Mouse (Mus musculus): ENCODE measurements around the gene Glp2r.

The Glp2r gene

GRCm38 (mm10) chr11:67728726-67729125 lies 42.2 kb downstream of the Glp2r start:
- DNase-seq (ENCODE audit: low read depth) = no peak

DNA sequence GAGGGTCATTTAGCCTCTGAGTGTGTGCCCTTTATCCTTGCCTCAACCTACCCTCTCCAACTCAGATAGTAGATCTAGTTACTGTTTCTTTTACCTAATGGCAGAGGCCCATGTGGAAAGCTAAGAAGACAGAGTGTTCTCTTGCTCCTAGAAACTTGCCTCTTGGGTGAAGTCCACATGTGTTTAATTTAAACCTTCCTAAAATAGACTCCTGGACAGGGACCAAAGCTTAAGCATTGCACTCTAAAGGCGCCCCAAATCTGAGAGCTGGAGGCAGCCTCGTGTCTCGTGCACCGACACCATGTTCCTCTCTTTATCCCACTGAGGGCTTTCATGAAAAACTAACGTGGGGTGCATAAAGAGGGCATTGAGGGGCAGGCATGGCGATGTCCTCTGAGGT lies 43.9 kb downstream of the Glp2r start:
- DNase-seq (ENCODE audit: low read depth) = peak; percentile 75

DNA sequence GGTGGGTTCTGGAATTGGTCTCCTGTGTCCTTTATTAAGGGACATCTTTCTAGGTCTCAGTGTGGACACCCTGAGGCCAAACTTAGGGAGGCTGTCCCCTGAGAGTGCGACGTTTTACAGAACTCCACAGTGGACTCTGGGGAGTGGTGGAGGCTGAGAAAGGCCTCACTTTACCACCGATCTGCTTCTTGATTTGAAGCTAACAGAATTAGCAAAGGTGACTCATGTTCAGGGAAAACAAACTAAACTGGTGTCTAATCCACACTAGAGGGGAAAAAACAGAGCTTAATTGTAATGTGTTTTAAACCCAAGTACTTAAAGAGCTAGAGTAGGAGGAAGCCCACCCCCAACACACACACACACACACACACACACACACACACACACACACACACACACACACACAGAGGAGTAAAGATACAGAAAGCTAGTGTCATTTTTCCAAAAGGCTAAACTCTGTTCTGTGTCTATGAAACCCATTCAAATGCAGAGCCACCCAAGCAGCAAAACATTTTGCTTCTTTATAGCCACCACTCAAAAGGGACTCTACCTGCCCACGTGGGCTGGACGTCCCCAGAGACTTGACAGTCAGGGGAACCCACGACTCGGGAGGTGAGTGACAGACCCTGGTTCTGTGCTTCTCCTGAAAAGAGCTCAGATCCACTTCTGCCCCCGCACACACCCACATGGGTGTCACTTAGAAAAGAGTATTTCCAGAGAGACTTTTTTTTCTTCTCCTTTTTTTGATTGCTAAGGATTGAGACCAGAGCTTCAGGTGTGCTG lies 47.5 kb downstream of the Glp2r start:
- DNase-seq (ENCODE audit: low read depth) = no peak

GRCm38 (mm10) chr11:67722399-67723156 lies 48.4 kb downstream of the Glp2r start:
- DNase-seq (ENCODE audit: low read depth) = no peak

DNA sequence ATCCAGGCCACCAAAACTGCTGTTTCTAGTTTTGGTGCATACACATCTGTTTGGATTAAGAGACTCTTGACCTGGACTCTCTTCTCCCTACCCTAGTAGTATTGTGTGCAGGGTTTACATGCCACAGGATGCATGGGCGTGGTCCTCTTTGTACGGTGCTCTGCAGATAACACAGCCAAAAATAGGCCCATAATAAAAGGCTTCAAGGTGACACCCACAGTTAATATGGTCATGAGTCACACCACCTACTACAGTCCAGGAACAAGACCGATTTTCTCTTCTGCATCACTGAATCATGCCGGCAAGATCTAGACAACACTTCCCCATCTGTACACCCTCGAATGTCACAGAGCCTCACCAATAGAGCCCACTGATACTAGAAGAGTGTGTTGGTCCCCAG lies 49.5 kb downstream of the Glp2r start:
- no peak for DNase-seq (ENCODE audit: low read depth)

GRCm38 (mm10) chr11:67715382-67715781 lies 55.6 kb downstream of the Glp2r start:
- DNase-seq (ENCODE audit: low read depth) = no peak

DNA sequence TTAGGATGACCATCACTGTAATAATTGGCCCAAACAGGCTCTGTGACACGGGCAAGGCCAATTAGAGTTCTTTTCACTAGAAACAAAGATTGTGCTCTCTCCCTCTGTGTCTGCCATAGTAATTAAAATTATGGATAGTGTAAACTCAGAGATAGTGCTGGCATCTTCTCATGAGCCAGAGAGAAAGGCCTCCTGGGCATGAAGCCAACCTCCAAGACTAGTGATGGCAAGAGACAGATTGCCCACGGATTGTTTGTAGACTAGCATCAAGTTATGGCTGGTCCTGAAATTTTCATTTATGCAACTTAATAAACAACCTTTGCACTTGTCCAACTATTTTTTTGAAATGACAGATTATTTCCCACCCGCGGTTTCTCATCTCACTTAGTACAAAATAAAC lies 58.0 kb downstream of the Glp2r start:
- DNase-seq (ENCODE audit: low read depth) = no peak

DNA sequence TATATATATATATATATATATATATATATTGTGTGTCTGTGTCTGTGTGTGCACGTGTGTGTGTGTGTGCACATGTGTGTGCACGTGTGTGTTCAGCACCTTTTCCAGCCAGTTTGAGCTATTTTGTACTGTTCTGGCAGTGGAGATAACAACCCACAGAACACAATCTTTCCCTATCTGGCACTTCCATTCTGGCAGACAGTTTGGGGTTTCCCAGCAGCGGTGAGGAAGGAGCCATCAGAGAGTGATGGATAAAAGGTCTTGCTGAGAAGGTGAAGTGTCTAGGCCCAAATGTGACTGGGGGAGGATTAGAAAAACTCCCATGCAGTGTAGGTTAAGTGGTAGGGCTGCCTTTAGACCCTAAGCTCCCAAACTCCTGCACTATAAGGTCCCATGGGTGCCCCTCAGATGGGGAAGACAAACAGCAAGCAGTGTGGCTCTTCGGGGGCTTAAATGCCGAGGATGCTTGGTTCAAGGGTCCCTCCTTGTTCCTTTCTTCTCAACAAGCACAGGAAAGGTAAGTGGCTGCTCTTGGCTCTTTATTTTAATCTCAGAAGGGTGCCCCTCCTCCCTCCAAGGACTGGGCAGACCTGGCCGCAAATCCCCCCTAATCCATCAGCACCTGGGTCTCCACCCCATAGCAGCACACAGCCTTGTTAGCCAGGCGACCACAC lies 76.1 kb downstream of the Glp2r start, which contains the start of gene Rcvrn:
TSS of gene Rcvrn (plus strand) at position 624 of the 674 bp plus-strand sequence.
- no peak for DNase-seq (ENCODE audit: low read depth)

- DNase-seq (ENCODE audit: low read depth) = no peak
Observed at GRCm38 (mm10) chr11:67686109-67686508, 84.8 kb downstream of the Glp2r start.

GRCm38 (mm10) chr11:67681871-67682270 lies 89.1 kb downstream of the Glp2r start:
- no peak for DNase-seq (ENCODE audit: low read depth)

GRCm38 (mm10) chr11:67679930-67680329 lies 91.0 kb downstream of the Glp2r start:
- DNase-seq (ENCODE audit: low read depth) = no peak

- no peak for DNase-seq (ENCODE audit: low read depth)
Observed at GRCm38 (mm10) chr11:67679300-67679699, 91.7 kb downstream of the Glp2r start.

DNA sequence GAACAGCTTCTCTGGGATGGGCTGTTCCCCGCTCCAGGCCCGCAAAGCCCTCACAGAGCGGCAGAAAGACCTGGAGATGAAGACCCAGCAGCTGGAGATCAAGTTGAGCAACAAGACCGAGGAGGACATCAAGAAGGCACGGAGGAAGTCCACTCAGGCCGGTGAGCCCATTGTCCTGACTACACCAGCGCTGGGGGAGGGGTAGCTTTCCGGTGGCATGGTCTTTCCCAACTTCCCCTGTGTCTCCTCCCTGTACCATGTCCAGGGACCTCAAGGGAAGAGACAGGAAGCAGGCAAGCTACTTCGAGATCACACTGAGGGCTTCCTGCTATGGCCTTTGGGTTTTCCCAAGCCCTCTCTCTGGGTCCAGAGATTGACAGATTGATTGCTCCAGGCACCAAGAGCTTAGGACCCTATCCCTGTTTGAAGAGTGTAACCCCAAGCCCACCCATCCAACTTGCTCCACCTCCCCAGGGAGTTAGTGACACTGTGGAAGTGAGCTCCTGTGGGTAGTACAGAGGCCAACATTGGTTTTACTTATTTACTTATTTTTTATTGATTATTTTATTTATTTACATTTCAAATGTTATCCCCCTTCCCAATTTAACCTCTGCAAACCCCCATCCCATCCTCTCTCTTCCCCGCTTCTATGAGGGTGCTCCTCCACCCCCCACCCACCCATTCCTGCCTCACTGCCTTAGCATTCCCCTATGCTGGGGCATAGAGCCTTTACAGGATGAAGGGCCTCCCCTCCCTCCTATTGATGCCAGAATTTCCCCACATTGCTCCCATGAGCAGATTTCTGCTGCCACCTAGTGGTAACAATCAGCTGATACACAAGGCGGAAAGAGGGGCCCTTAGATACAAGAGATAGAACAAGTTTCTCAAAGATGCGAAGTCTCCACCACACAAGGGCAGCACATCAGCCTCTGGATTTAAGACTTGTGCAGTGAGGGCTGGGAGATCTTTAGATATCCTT lies 95.1 kb downstream of the Glp2r start:
- DNase-seq (ENCODE audit: low read depth) = peak; percentile 88

- DNase-seq (ENCODE audit: low read depth) = no peak
Observed at GRCm38 (mm10) chr11:67672140-67672539, 98.8 kb downstream of the Glp2r start.

DNA sequence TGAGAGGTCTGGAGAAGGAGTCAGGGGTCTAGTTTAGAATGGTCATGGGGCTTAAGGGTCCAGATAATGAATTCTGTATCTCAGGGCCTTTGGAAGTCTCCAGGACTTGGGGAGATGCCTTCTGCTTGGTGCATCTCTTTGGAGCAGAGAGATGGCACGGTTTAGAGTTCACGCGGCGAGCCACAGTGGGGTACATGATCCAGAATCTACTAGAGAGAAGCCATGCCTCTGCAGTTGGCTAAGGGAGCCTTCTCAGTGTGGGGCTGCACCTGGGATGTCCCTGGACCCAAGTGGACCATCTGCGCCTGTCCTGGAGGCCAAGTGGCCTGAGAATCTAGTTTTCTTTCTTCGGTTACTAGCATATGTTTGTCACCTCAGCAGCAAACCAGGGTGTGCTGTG lies 100.9 kb downstream of the Glp2r start:
- DNase-seq (ENCODE audit: low read depth) = no peak

- no peak for DNase-seq (ENCODE audit: low read depth)
Observed at GRCm38 (mm10) chr11:67668460-67669007, 102.4 kb downstream of the Glp2r start.

DNA sequence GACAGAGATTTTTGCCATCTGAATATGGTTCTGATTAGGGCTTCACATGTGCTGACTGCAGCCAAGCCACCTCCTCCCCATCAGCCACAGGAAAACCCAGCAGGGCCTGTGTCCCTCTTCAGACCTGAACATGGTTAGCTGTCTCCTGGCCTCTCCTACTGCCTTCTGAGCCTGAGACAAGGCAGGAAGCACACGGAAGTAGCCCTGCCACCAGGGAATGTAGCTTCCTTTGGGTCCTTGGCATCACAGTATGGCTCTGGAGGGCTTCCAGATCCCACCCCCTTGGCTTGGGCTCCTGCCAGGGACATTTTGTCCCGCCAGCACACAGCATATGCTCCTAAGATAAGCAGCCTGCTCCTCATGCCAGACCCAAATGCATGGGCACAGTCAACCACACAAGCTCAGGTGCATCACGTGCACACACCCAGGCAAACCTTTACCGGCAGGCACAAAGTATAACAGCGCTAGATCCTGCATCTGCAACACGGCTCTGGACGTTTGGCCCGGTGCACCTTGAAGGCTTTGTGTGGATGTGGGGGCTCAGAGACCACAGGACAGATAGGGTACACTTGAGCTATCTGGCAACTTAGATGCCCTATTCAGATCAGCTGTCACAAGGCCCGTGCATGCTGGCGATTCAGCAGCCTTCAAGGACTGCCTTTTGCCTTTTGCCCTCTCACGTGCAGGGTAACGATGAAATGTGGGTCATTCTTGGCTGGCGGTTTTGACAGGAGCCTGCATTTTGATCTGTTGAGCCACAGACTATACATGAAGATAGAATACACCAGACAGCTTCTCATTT lies 103.2 kb downstream of the Glp2r start:
- peak; percentile 69 for DNase-seq (ENCODE audit: low read depth)

- DNase-seq (ENCODE audit: low read depth) = no peak
Observed at GRCm38 (mm10) chr11:67666129-67666528, 104.8 kb downstream of the Glp2r start.

DNA sequence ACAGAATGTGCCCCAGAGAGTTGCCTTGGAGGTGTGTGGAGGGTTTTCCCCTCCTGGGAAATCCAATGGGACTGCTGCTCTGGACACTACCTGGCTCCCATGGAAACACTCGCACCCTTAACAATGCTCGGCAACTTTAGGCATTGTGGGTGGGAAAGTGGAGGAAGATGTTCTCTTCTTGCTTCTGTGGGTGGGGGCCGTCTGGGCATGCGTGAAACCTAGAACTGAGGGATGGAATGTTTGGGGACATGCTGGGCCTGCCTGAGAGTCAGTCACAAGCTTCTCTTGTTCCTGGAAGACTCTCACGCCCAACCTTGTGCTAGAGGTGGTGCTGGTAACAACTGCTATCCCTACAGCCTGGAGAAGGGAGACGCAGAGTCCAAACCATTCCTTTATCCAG lies 106.0 kb downstream of the Glp2r start:
- DNase-seq (ENCODE audit: low read depth) = no peak

DNA sequence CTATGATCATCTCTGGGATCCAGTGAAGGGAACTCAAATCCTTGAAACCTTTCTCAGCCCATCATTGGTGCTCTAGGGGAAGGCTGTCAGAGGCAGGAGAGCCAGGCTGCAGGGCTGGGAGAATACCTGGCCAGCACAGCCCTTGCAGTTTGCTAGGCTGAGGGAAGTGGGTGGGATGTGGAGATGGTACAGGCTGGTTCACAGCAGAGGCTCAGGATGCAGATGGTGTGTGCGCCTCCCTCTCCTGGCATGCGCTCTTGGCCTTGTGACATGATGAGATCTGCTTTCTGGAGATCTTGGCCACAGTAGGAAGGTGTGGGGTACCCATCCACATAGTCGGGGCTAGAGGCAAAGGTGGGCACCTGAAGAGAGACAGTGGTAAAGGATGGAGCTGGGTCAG lies 106.7 kb downstream of the Glp2r start:
- DNase-seq (ENCODE audit: low read depth) = no peak
